Mouse (Mus musculus) telencephalon, adult 2 months (tissue): ENCODE measurements around the gene Ank2.
A peak's percentile ranks its signal among the peaks of the same experiment; 100 is the strongest.

Experiments
- DNase-seq: peaks from one replicate; pipeline ENCODE4 v3.0.0-alpha.2; 2011; ENCODE audit warnings: low read depth, low spot score

The Ank2 gene

DNA sequence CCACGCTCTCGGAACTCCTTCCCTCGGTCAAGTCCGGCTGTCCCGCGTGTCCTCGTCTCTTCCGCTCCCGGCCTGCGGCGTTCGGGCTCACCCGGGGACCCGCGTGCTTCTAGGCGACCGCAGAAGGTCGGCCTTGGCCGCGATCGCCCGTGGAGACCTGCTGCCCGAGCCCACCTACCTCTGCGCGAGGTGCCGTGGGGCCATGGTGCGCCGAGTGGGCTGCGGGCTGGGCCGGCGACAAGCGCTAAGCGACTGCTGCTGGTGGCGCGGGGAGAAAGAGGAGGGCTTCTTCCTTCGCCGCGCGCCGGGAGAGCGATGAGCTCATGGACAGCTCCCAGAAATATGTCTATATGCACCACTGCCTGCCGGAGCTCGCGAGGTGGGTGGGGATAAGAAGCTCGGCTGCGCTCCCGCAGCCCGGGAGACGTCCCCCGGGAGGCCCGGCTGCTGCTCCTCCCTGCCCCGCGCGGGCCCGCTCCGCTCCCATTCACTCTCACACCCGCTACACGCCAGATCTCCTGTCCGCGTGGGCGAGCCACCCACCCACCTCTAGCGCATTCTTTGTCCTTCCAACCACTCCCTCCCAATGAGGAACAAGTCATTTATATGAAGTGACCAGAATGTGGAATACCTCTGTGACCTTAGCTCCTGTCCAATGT is at the start of gene Ank2:
TSS of gene Ank2 (minus strand) at position 609 of the 659 bp plus-strand sequence.
- DNase-seq, result peak; percentile 60

DNA sequence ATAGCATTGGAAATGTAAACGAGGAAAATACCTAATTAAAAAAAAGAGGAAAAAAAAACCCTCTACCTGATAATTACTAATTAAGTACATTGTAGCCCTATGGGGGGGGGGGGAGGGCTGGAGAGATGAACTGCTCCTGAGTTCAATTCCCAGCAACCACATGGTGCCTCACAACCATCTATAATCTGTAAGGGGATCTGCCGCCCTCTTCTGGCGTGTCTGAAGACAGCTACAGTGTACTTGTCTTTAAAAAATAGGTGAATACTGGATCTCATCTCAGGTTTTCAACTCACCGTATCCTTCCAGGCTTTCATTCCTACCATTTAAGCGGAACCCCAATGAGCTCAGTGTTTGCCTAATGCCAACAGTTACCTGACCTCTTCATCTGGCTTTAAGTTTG is 48.7 kb upstream of the Ank2 start:
- no peak for DNase-seq

DNA sequence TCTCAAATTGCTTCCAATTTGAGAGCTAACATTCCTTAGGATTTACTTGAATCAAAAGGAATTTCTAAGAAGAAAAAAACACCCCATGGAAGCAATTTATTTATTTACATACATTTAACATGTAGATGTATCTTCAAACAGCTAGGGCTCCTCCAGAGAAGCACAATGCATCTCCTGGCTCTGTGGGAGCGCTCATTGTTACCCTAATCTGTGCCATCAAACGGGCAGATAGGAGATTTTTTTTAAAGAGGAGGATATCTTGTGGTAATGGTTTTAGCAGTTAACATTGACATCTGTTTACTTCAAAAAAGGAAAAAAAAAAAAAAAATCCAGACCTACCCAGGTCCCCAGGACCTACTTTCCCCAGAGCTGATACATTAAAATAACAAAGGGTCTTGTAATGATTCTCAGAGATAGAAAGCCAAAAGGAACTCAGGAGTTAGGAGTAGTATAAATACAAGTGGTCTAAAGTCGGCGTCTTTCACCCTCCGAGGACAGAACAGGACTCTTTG is 45.5 kb upstream of the Ank2 start:
- no peak for DNase-seq

DNA sequence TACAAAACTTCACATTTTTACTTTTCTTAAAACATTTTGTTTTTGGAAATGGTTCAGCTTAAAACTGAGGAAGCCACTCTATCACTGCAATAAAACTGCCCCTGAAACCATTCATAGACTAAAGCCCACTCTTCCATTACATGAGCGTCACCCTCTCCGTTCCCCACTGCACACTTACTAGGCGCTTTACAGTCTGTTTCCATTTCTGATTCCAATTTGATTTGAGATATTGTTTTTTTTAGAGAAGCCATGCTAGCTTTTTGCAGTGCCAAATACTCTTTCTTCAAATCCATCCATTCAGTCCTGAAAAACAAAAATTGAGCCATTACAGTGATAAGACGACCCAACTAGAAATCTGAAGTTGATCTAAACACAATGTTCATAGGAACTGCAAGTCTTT is 44.8 kb upstream of the Ank2 start:
- DNase-seq, result no peak

DNA sequence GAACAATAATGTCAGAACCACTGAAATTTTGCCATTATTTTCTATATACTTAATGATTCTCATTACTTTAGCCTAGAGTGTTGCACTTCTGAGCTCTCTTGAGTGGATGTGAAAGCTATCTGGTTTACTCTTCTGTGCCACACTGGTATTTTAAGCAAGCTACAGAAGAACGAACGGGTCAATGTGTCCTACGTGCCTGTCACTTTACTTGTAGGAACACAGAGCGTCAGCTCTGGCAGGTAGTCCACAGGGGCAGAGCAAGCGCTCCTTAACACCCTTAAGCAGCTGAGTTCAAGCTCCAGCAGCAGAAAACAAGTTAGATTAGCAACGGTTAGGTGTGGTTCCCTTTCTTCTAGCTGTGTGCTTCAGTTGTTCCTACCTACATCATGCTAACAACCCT is 40.0 kb upstream of the Ank2 start:
- no peak for DNase-seq

DNA sequence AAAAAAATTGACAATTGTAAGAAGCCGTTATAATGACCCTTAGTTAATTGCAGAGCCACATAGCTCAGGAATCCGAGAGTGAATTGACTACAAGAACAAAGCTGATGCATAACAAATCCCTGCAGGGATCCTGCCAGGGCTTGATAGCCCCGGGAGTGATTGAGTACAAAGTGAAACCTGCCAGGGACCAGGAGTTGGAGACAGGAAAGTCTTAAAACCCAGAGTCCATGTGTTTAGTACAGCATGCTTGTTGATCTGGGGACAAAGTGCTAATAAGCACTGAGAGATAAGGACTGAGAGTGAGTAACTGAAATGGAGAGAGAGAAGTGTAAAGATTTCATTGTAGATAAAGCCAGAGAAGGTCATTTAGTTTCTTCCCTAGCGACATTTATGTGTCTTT is 31.1 kb upstream of the Ank2 start:
- no peak for DNase-seq

DNA sequence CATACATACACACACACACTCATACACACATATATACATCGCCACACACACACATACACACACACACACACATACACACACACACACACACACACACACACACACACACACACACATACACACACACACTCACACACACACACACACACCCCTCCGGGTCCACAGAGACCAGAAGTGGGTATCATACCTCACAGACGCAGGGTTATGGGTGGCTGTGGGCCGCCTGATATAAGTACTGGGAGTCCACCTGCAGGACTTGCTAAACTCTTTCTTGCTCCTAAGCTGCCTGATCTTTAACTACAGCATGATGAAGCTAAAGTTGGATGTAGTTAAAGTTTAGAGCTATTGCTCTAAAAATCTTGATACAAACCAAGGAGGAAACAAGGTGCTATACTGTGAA is 30.7 kb upstream of the Ank2 start:
- no peak for DNase-seq

DNA sequence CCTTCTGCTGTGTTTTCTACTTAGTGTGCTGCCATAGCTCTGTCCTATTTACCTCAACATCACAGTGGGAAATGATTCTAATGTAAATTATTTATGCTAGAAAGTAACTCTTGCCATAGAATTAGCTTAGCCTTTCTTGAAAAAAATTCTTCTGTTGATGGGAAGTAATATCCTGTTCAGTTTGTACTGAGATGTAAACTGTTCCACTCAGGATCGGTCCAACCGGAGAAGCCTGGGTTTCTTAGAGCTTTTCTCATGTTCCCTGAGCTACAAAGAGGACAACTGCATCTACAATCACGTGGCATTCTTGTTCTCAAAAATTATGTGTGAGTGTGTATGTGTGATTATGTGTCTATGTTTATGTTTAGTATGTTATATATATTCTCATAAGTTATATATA is 30.1 kb upstream of the Ank2 start:
- DNase-seq, result no peak

DNA sequence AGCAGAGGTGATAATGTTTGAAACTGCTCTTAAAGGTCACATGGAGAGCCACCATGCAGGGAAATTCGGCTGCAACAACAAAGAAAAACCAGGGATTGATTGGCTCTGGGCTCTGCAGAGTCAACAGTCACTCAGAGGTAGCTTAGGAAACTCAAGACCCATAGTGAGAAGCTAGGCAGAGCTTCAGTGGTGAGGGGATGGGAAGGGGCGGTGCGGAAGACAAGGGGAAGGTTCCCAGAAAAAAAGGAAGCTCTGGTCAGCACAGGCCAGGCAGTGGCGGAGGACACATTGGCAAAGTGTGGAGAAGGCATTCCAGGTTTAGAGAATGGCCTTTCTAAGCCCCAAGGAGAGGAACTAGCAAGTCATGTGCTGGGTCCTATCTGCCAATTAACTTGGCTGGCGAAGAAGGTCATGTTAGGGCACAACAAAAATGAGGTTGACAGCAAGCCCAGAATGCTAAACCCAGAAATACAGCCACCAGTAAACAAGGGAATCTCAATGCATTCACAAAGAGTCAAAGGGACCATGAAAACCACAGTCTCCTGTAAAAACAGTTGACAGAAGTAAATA is 28.4 kb upstream of the Ank2 start:
- DNase-seq, result no peak

DNA sequence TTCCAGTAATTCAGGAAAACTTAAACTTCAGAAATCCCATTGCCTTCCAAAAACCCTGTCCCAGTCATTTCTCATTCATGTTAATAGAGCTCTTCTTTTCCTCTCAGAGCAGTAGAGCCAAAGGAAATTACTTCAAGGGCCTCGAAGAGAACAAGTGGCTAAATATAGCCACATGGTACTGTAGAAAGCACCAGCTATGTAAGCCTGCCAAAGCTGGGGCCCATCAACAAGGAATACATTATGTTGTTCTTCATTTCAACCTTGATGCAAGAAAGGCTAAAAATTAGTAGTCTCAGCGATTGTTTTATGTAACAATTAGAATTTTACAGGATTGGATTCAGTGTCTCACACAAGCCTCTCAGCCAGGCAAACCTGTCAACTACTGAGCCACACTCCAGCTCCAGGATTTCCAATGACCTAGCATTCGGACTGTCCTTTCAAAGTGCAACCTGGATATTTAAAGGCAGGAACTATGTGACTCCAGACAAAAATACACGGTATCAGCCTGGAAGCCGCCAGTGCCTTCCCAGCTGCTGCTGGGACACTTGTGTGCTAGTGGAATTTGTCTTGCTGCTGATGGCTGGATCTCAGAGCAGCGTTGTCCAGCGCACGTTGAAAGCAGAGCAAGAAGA is 26.2 kb upstream of the Ank2 start:
- no peak for DNase-seq

DNA sequence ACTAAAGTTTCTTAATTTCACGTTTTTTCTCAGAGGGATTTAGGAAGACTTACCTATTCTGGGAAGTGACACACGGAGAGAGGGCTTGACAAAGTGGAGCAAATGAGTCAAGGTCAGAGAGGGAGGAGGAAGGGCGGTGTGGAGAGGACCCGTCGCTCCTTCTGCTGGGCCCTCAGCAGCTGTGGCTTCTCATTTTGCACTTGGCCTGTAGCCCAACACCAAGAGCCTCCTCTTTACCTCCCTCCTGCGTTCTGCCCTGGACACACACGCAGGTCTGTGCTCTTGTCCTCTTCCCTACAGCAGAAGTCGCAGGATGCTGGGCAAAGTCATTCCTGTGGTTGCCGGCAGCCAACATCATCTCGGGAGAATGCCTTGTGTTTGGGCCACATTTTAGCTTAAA is 22.0 kb upstream of the Ank2 start:
- no peak for DNase-seq

DNA sequence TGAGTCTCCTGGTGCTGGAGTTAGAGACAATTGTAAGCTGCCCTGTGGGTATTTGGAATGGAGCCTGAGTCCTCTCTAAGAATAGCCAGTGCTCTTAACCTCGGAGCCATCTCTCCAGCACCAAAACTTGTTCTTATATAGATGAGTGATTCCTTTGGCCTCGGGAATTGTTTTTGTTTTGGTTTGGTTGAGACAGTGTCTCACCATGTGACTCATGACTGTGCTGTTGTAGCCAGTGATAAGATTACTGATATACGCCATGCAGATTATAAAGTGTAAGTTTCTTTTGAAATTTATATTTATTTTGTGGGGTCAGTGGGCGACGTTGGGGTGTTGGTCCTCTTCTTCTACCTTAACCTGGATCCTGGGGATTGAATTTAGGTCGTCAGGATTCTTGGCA is 21.1 kb upstream of the Ank2 start:
- no peak for DNase-seq

DNA sequence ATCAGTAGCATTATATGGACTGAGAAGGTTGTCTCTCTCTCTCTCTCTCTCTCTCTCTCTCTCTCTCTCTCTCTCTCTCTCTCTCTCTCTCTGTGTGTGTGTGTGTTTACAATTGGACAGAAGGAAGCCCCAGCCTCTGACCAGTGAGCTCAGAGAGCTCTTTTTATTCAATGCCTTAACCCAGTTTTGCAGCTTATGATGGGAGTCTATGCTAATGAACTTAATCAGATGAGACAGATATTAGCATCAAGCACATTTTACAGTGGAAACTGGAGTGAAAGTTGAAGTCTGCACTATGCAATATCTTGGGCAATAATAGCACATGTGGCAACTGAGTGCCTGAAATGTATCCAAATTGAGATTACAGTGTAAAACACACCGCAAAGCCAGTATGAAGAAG is 16.1 kb upstream of the Ank2 start:
- no peak for DNase-seq

DNA sequence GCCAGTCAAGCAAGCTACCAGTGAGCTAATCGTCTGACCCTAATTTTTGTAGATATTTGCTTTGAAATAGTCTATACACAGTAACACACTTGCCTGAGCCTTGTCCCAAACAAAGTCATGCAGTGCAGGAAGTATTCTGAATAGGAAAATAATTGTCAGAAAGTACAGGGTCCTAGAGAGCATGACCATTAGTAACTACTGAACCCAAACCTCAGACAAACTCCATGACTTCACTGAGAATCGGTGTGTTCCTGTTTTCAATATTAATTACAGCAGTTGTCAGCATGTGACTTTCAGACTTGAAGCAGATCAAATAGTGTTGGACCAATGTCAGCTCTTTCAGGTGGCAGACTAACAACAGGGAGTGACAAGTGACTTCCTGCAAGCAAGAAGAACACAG is 14.5 kb upstream of the Ank2 start:
- DNase-seq, result no peak

DNA sequence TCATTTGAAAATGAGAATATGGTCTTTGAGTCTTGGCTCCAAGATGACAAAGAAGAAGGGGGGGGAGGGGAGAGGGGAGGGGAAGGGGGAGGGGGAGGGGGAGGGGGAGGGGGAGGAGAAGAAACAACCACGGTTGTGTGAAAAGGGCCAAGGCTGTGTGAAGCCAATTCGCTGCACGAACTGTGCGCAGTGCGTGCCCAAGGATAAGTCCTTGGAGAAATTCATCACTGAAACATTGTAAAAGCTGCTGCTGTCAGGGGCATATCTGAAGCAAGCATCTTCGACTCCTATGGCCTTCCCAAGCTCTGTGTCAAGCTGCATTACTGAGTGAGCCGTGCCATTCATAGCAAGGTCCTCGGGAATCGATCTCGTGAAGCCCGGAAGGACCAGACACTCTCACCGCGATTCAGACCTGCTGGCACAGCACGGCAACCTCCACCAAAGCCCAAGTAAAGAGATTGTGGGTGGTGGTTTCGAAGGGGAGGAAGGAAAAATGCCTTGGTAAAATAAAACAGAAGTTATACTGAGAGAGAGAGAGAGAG is 13.7 kb upstream of the Ank2 start:
- no peak for DNase-seq

DNA sequence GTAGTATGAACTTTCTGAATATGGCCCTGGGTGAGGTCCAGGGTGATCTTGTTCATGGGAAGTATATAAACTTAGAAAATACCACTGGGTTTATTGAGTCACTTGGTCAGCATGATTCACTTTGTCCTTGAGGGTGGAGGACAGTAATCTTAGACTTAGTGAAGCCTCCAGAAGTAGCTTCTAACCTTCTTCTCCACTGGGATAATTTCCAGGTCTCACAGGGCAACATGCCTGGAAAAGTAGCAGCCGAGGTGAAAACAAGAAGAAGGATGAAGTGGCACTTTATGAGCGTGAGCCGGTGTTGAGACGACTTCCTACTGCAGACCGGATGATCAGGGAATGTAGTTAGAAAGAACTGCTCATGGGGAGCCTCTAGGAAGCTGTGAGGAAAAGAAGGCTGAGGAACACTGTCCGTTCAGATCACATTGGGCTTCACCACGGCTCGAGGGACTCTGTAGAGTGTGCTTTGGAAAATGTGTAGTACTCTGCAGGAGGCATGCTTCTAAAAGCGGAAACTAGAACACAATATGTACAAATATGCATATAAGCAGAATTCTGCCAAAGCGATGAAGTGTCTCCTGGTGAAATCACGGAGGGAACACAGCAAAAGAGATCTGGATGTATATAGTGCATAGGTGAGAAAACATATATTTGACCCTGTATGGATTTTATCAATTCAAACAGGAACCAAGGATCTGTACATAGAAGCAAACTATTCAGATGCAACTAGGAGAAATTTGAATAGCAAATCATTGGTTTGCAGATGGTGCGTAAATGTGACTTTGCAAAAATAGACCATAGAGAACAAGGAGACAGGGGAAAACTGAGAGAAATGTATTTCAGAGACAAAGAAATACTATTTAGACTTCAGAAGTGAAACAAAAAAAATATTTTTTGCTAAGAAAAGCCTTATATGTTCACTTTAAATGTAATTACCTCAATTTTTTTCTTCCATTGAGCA is 12.9 kb upstream of the Ank2 start:
- DNase-seq, result no peak

DNA sequence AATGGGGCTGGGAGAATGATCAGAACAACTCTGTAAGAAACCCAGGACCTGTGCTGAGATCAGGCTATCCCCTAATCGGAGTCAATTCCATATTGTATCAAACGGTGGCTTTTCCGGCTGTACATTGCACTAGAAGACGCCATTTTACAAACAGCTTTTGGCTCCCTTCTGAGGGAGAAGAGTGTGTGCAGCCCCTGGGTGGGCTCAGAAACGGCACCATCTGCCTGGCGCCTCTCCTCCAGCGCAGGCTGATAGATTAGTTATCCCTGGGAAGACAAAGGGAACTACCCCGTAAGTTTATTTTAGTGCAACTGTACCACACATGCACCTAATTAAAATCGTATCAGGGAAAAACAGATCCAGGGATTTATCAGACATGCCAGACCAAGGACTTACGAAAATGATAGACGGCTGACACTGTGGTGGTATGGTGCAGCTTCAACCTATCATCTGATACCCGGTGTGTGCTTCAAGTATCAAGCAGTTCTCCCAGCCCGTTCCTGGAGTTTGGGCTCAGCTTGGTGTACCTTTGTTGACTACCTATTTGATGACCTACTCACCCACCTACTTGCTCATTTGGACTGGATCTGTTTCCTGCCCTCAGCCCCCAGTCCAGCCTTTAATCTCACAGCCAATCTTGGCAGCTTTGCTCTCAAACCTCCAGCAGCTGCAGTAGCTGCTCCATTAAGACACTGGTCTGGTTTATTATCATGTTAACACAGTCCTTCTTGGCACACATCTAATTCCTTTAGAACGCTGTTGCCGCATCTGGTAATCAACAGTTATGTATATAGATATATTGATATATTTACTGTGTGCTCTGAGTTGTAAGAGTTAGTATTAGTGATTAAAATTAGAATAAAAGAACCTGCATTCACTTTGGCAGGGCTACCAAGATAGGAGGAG is 9.0 kb upstream of the Ank2 start:
- DNase-seq, result no peak

DNA sequence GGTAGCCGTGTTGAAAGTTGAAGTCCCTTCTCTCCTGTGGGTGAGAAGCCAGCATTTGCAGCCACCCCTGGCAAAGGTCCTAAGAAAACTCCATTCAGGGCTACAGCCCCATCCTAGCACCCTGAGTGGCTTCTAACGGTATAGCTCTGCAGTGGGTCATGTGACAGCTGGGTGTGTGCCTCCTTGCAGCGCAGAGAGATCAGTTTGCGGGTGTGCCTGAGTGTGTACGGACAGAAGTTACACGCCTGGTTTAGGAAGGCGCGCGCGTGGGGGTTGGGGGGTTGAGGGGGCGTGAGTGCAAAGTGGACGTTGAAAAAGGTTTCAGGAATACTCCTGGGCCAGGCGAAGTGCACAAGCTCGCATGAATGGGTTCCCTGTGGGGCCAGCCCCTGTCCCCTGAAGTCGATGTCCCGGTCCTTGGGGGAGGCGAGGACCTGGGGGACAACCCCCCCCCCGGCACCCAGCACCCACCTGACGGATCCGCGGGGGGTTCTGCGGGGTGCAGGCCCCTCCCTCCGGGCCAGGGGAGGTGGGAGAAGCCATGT is 881 bp downstream of the Ank2 start:
- DNase-seq, result no peak

DNA sequence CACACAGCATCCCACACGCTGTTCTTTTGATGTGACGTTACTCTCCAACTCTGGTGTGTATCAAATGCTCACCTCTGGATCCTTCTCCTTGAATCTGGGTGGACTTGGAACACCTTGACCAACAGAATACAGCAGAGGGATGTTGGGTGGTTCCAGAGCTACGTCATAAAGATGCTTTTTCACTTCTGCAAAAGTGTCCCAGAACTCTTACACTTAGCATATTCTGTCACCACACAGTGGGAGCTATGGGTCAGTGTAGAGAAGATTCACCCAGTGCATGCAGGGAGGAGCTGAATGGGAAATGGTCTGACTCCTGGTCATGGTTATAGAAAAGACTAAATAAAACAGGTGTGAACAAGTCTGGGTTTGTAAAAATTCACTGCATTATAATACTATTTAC is 6.5 kb downstream of the Ank2 start:
- DNase-seq, result no peak

DNA sequence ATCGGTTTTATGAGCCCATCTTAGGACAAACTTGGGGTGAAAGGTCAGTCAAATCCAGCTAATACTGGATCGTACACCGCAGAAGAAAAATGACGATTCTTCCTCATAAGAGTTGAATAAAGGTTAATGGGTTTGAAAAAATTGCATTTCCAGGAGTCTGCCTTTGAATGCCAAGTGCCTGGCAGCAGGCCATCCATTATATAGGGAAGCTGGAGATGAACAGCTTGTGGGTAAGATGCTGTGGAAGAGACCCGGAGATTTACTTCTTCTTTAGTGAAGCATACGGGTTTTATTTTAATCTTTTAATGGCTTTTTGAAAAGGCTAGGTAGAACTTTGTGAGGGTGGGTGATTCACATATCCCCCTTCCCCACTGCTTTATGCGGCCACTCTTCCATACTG is 11.8 kb downstream of the Ank2 start:
- no peak for DNase-seq

DNA sequence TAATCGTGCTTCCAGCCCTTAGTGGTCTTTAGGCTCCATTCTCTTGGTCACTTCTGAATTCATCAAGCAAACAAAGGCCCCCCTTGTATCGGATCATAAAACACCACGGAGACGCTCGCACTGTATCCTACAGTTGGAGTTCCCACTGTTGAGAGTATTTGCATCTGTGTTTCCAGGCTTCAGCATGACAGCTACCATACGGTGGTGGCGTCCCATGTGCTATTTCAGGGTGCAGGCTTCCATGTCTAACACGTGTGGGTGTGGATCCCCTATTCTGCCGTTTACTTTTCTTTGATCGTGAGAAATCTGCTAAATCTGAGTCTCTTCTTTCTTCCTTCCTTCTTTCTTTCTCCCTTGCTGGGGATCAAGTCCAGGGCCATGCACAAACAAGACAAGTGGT is 14.0 kb downstream of the Ank2 start:
- peak; percentile 63 for DNase-seq
